ENCODE assay signal across 23 mouse cellular contexts in the genomic region with DNA sequence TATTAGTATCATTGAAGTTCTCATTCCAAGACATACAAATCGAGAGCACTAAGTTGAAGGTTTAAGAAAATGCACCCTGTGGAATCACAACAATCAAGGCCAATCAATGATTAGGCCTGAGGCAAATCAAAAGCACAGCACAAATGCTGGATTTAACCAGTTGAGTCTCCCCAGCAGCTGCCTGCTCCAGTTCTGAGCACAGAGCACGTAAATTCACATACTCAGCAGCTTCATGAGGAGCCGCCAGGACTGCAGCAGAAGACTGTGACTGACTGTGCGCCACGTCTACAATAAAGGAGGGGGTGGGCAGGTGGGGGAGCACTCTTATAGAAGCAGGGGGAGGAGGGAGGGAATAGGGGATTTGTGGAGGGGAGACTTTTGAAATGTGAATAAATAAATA. TPM values are rescaled to one million over a fixed set of nuclear protein-coding genes. Genes with fewer than 3 reads are reported as not detected.
DNase-seq lines count a peak whose midpoint lies in the region; ATAC-seq and TF ChIP-seq lines count a peak whose summit lies in the region.
"Had no signal": no experiment of that assay in that cellular context is flagged by ENCODE, and none has a peak within 500 bp of the region (broad histone marks: within the 10 kb centered on the region; RNA-seq: fewer than 3 reads in every experiment).

No protein-coding gene starts in this region.

- H3K79me2 ChIP-seq in macrophage (ENCODE audit: inconsistent target): no peaks in the 10 kb centered on the region

- no peaks in the 10 kb centered on the region for H3K9me3 ChIP-seq in forebrain, embryonic 14.5 days (replicated peaks; ENCODE audit: control insufficient read depth, low read length)
- no peaks in the 10 kb centered on the region for H3K9me3 ChIP-seq in forebrain, embryonic 10.5 days
- H3K9me3 ChIP-seq: embryonic facial prominence, embryonic 10.5 days; G1E; heart, embryonic 13.5 days; limb, embryonic 12.5 days; liver, embryonic 12.5 days had no signal

- H3K9ac ChIP-seq in forebrain, embryonic 14.5 days (ENCODE audit: low read length): no peak overlapping the region
- H3K9ac ChIP-seq: heart, embryonic 13.5 days; limb, embryonic 12.5 days; liver, embryonic 12.5 days had no signal

- no peaks in the 10 kb centered on the region for H3K4me1 ChIP-seq in forebrain, embryonic 14.5 days (ENCODE audit: control insufficient read depth, insufficient read depth, low read length)
- no peaks in the 10 kb centered on the region for H3K4me1 ChIP-seq in forebrain, embryonic 10.5 days
- H3K4me1 ChIP-seq in kidney, adult 2 months (ENCODE audit: control insufficient read depth, insufficient read depth, low read length): peaks cover 4% of the 10 kb centered on the region; the same call in 1 of the 2 replicates
- H3K4me1 ChIP-seq: heart, embryonic 13.5 days; liver, embryonic 12.5 days had no signal

- H3K4me2 ChIP-seq in forebrain, embryonic 14.5 days (ENCODE audit: low read length): no peak overlapping the region
- H3K4me2 ChIP-seq: heart, embryonic 13.5 days; limb, embryonic 12.5 days; liver, embryonic 12.5 days had no signal

- no peaks in the 10 kb centered on the region for H3K27me3 ChIP-seq in forebrain, embryonic 14.5 days (replicated peaks; ENCODE audit: control insufficient read depth, insufficient read depth, low read length)
- H3K27me3 ChIP-seq in forebrain, embryonic 10.5 days (ENCODE audit: poor library complexity, severe bottlenecking): no peaks in the 10 kb centered on the region
- no peaks in the 10 kb centered on the region for H3K27me3 ChIP-seq in kidney, adult 2 months (replicated peaks; ENCODE audit: control insufficient read depth, insufficient read depth, low read length)
- H3K27me3 ChIP-seq: heart, embryonic 13.5 days; limb, embryonic 12.5 days; liver, embryonic 12.5 days had no signal

- 70% methylated on average over 5 of the region's 5 CpGs for WGBS in forebrain, embryonic 14.5 days
- whole genome bisulfite sequencing in forebrain, embryonic 10.5 days: 81% methylated on average over 5 of the region's 5 CpGs
- 41% methylated on average over 5 of the region's 5 CpGs for WGBS in kidney, adult 2 months
- 96% methylated on average over 5 of the region's 5 CpGs for WGBS in macrophage (ENCODE audit: missing documents)

- peak; percentile 8 for DNase-seq in forebrain, embryonic 14.5 days (ENCODE audit: low spot score)
- no peak for DNase-seq in forebrain, embryonic 10.5 days (ENCODE audit: extremely low spot score, low spot score)
- DNase-seq in kidney, adult 2 months: peak; percentile 30
- no peak for DNase-seq in kidney, adult 11 months
- DNase-seq in ES-CJ7 (ENCODE audit: low read depth, low spot score): peak; percentile 23
- no peak for DNase-seq in T-cell, adult 2 months (ENCODE audit: low spot score)
- DNase-seq in frontal cortex, postnatal 36 days (ENCODE audit: low spot score in 2 of 2): no peak
- DNase-seq: adrenal gland, postnatal 36 days; cerebellum, adult 8-10 months; gastrocnemius, postnatal 10 days; heart, adult 11 months; kidney, postnatal 4 days; layer of hippocampus, adult 9-11 months; lung, adult 2 months had no signal

- no peak for ATAC-seq in forebrain, embryonic 14.5 days
- ATAC-seq: liver, embryonic 12.5 days had no signal

- no peak for TF ChIP-seq CTCF in kidney, adult 2 months (conservative IDR thresholded peaks at IDR 0.05; ENCODE audit: insufficient read depth, insufficient read length, low read depth, low read length)

- H3K27ac ChIP-seq in forebrain, embryonic 14.5 days (ENCODE audit: low read depth, low read length): no peak overlapping the region
- no peak overlapping the region for H3K27ac ChIP-seq in forebrain, embryonic 10.5 days
- no peak overlapping the region for H3K27ac ChIP-seq in kidney, adult 2 months (ENCODE audit: insufficient read depth, low read depth, low read length)
- H3K27ac ChIP-seq in macrophage: peak overlapping the region; percentile 98
- H3K27ac ChIP-seq: embryonic facial prominence, embryonic 10.5 days; heart, embryonic 13.5 days; left cerebral cortex, adult 2 months; limb, embryonic 12.5 days; liver, embryonic 12.5 days; stomach, postnatal 0 days had no signal

- no peaks in the 10 kb centered on the region for H3K36me3 ChIP-seq in forebrain, embryonic 14.5 days (ENCODE audit: control insufficient read depth, insufficient read depth, low read length)
- no peaks in the 10 kb centered on the region for H3K36me3 ChIP-seq in forebrain, embryonic 10.5 days (replicated peaks)
- peaks cover 1% of the 10 kb centered on the region; the same call in 1 of the 2 replicates for H3K36me3 ChIP-seq in kidney, adult 2 months (ENCODE audit: control insufficient read depth, insufficient read depth, low read length)
- H3K36me3 ChIP-seq in macrophage (ENCODE audit: inconsistent target): no peaks in the 10 kb centered on the region
- H3K36me3 ChIP-seq: embryonic facial prominence, embryonic 10.5 days; G1E; heart, embryonic 13.5 days; limb, embryonic 12.5 days; liver, embryonic 12.5 days had no signal

- H3K4me3 ChIP-seq in forebrain, embryonic 14.5 days (ENCODE audit: low read depth, low read length): no peak overlapping the region
- H3K4me3 ChIP-seq in forebrain, embryonic 10.5 days: no peak overlapping the region
- no peak overlapping the region for H3K4me3 ChIP-seq in kidney, adult 2 months (ENCODE audit: insufficient read depth, low read depth, low read length)
- no peak overlapping the region for H3K4me3 ChIP-seq in macrophage (ENCODE audit: inconsistent target)
- H3K4me3 ChIP-seq: embryonic facial prominence, embryonic 10.5 days; heart, embryonic 13.5 days; left cerebral cortex, adult 2 months; limb, embryonic 12.5 days; liver, embryonic 12.5 days had no signal

- no peak for TF ChIP-seq POLR2A in kidney, adult 2 months (IDR thresholded peaks at IDR 0.05; ENCODE audit: low read depth, low read length)

RNA-seq across cellular contexts. Expression of a gene that starts 40.2 kb away (rescaled TPM):
- polyA plus RNA-seq in forebrain, embryonic 14.5 days (2014; fragmentation: Nextera tagmentation; extraction: Ambion mirVana): 16.1 and 20.1 TPM in 2 replicates
- polyA plus RNA-seq in forebrain, embryonic 10.5 days (2016; fragmentation: Nextera tagmentation; extraction: Ambion mirVana): 33.2 and 33.7 TPM in 2 replicates
- 247 and 281 TPM in 2 replicates for polyA plus RNA-seq in kidney, adult 2 months (2012; rRNA removed)
- 1,000 to 10,000 TPM in 14 of 26 experiments, 100 to 1,000 TPM in 12; 285 to 3,101 (median 1,062) TPM for total RNA-seq in macrophage (2018; cell fraction: chromatin; rRNA removed)
- total RNA-seq in macrophage (2018; cell fraction: cytosol; rRNA removed): 100 to 1,000 TPM; 111 to 442 (median 285) TPM
- total RNA-seq in macrophage (2018; cell fraction: nucleus; rRNA removed): 1,000 to 10,000 TPM in 10 of 26 experiments, 100 to 1,000 TPM in 16; 193 to 2,686 (median 693) TPM
- 220 to 1,182 TPM (median 506 TPM) in 3 replicates for polyA plus RNA-seq in macrophage (2018)
- total RNA-seq: megakaryocyte-erythroid progenitor cell, adult 5-6 weeks had no signal
- polyA plus RNA-seq: G1E had no signal

Comparison
In these comparisons a context has a peak if more than half of its experiments do, and no peak if none do; other contexts are left out.
1. DNase-seq: peak in forebrain, embryonic 14.5 days (single experiment), kidney, adult 2 months (single experiment) and ES-CJ7 (single experiment); none in forebrain, embryonic 10.5 days (single experiment), kidney, adult 11 months (single experiment), T-cell, adult 2 months (single experiment) and frontal cortex, postnatal 36 days (0 of 2).